Mouse (Mus musculus) ES-Bruce4 (cell line): ENCODE measurements around the gene Gpr39.

ENCODE experiments used
- CTCF ChIP-seq: IDR thresholded peaks from one replicate; pipeline ENCODE4 v1.8.1; 2011; ENCODE audit warnings: low read depth, low read length
- POLR2A ChIP-seq: IDR thresholded peaks from one replicate; pipeline ENCODE4 v1.8.1; 2011; ENCODE audit warnings: low read length; ENCODE audit not compliant: insufficient read depth

GRCm38 (mm10) chr1:125693541-125693940, 16.7 kb downstream of the Gpr39 start:
- TF ChIP-seq POLR2A (no peak), CTCF (no peak)
